Mouse (Mus musculus): Measurements from ENCODE around the gene Ncapd2.

DNA sequence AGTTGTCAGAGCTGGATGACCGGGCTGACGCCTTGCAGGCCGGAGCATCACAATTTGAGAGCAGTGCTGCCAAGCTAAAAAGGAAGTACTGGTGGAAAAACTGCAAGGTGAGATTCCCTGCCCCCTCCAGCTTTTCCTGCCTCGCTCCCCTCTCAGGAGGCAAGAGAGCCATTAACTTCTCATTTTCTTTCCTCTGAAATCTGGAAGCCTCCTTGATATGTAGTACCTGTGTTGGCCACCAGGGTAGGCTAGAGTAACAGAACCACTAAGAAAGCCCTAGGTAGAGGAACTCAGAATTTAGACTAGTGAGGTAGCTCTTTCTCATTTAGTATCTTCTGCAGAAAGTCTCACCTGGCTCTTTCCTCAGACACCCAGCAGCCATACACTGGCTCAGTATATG lies 27.5 kb upstream of the Ncapd2 start:
- TF ChIP-seq POLR2A (IDR thresholded peaks at IDR 0.05; ENCODE audit: insufficient read length, low read depth): no peak
- no peak for TF ChIP-seq MAX (IDR thresholded peaks at IDR 0.05; ENCODE audit: low read depth)
- TF ChIP-seq REST (IDR thresholded peaks at IDR 0.05; ENCODE audit: insufficient read depth, insufficient read length): no peak
- no peak for TF ChIP-seq CEBPB (IDR thresholded peaks at IDR 0.05; ENCODE audit: insufficient read depth, poor library complexity, severe bottlenecking)
- no peak for TF ChIP-seq USF1 (IDR thresholded peaks at IDR 0.05; ENCODE audit: low read depth)
- no peak for TF ChIP-seq POLR2AphosphoS2 (IDR thresholded peaks at IDR 0.05; ENCODE audit: insufficient read length, low read depth)
- TF ChIP-seq TCF12 (IDR thresholded peaks at IDR 0.05; ENCODE audit: insufficient read depth, poor library complexity, severe bottlenecking): no peak
- TF ChIP-seq E2F4 (IDR thresholded peaks at IDR 0.05; ENCODE audit: insufficient read depth): no peak
- no peak for TF ChIP-seq MYOD1 (IDR thresholded peaks at IDR 0.05; ENCODE audit: control insufficient read depth in 1 of 3, insufficient read length in 2 of 3, low read depth in 2 of 3)
